Mouse (Mus musculus) ES-Bruce4 (cell line): Measurements from ENCODE around the gene Zfp189.

ENCODE experiments used
- CTCF ChIP-seq: IDR thresholded peaks from one replicate; pipeline ENCODE4 v1.8.1; 2011; ENCODE audit warnings: low read depth, low read length
- EP300 ChIP-seq: IDR thresholded peaks from 2 replicates; pipeline ENCODE4 v1.6.1; 2011; ENCODE audit warnings: low read depth, low read length; ENCODE audit not compliant: insufficient read depth
- POLR2A ChIP-seq: IDR thresholded peaks from one replicate; pipeline ENCODE4 v1.8.1; 2011; ENCODE audit warnings: low read length; ENCODE audit not compliant: insufficient read depth

- TF ChIP-seq CTCF (no peak), POLR2A (no peak), EP300 (no peak)
These were observed 14.8 kb downstream of the Zfp189 start for GRCm38 (mm10) chr4:49535675-49536294.
